Mouse (Mus musculus): Measurements from ENCODE around the gene Gdap1l1. TPM values are rescaled to one million over a fixed set of nuclear protein-coding genes. Genes with fewer than 3 reads are reported as not detected.
A peak's percentile ranks its signal among the peaks of the same experiment; 100 is the strongest.

Gene Gdap1l1
- polyA plus RNA-seq, 1 experiment = 0.31 TPM

GRCm38 (mm10) chr2:163422895-163423660, 15.2 kb upstream of the Gdap1l1 start:
- H3K27ac ChIP-seq (ENCODE audit: insufficient read depth, low read depth, low read length) = 0 out of 2 replicates have a peak overlapping the region, but pooled peaks have one; percentile 22
- peak; percentile 87 for DNase-seq
- no peaks in the 10 kb centered on the region for H3K27me3 ChIP-seq (replicated peaks; ENCODE audit: control insufficient read depth, insufficient read depth, low read length)
- H3K4me1 ChIP-seq (ENCODE audit: control insufficient read depth, insufficient read depth, low read length) = peaks cover 16% of the 10 kb centered on the region; the same call in 1 of the 2 replicates
- H3K36me3 ChIP-seq (ENCODE audit: control insufficient read depth, insufficient read depth, low read length) = no peaks in the 10 kb centered on the region
- TF ChIP-seq CTCF (conservative IDR thresholded peaks at IDR 0.05; ENCODE audit: insufficient read depth, insufficient read length, low read depth, low read length) = no peak
- no peak for TF ChIP-seq POLR2A (IDR thresholded peaks at IDR 0.05; ENCODE audit: low read depth, low read length)
- H3K4me3 ChIP-seq (ENCODE audit: insufficient read depth, low read depth, low read length) = no peak overlapping the region
- 59% methylated on average over 9 of the region's 9 CpGs for WGBS

- no peak within 1 kb of the TSS for H3K27ac ChIP-seq (ENCODE audit: insufficient read depth, low read depth, low read length)
- TF ChIP-seq CTCF (conservative IDR thresholded peaks at IDR 0.05; ENCODE audit: insufficient read depth, insufficient read length, low read depth, low read length) = no peak
- TF ChIP-seq POLR2A (IDR thresholded peaks at IDR 0.05; ENCODE audit: low read depth, low read length) = no peak
- H3K27me3 ChIP-seq (replicated peaks; ENCODE audit: control insufficient read depth, insufficient read depth, low read length) = no peaks in the 10 kb centered on the region
- WGBS = 88% methylated on average over 6 of the region's 6 CpGs
- peaks cover 14% of the 10 kb centered on the region; the same call in 1 of the 2 replicates for H3K4me1 ChIP-seq (ENCODE audit: control insufficient read depth, insufficient read depth, low read length)
- DNase-seq = no peak
- no peak within 1 kb of the TSS for H3K4me3 ChIP-seq (ENCODE audit: insufficient read depth, low read depth, low read length)
- H3K36me3 ChIP-seq (ENCODE audit: control insufficient read depth, insufficient read depth, low read length) = no peaks in the 10 kb centered on the region
Observed at GRCm38 (mm10) chr2:163424597-163424996, 13.7 kb upstream of the Gdap1l1 start, which contains the start of gene Oser1. TSS of gene Oser1 (minus strand) at chr2:163424697.

GRCm38 (mm10) chr2:163428346-163429011, 9.8 kb upstream of the Gdap1l1 start:
- H3K27me3 ChIP-seq (replicated peaks; ENCODE audit: control insufficient read depth, insufficient read depth, low read length) = no peaks in the 10 kb centered on the region
- TF ChIP-seq POLR2A (IDR thresholded peaks at IDR 0.05; ENCODE audit: low read depth, low read length) = no peak
- TF ChIP-seq CTCF (conservative IDR thresholded peaks at IDR 0.05; ENCODE audit: insufficient read depth, insufficient read length, low read depth, low read length) = no peak
- 60% methylated on average over 4 of the region's 4 CpGs for WGBS
- no peaks in the 10 kb centered on the region for H3K36me3 ChIP-seq (ENCODE audit: control insufficient read depth, insufficient read depth, low read length)
- H3K27ac ChIP-seq (ENCODE audit: insufficient read depth, low read depth, low read length) = no peak overlapping the region
- no peak overlapping the region for H3K4me3 ChIP-seq (ENCODE audit: insufficient read depth, low read depth, low read length)
- H3K4me1 ChIP-seq (ENCODE audit: control insufficient read depth, insufficient read depth, low read length) = peaks cover 4% of the 10 kb centered on the region; the same call in 1 of the 2 replicates
- no peak for DNase-seq

DNA sequence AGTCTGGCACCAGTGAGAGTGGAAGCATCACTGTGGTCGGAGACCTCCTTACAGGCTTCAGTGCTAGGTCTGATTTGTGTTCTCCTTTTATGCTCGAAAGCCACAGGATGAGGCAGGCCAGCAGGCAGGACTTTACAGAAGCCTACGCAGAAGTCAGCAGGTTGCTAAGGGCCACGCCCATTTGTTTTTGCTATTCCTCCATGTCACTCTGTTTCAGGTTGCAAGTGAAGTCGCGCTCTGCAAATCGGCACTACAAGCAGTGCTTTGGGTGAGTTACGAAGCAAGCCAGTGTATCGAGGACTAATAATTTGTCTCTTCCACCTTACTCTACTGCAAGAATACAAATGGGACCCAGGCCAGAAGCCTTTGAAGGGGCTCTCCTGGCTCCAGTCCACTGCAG, 7.0 kb upstream of the Gdap1l1 start:
- no peak overlapping the region for H3K27ac ChIP-seq (ENCODE audit: insufficient read depth, low read depth, low read length)
- 79% methylated on average over 9 of the region's 9 CpGs for WGBS
- H3K36me3 ChIP-seq (ENCODE audit: control insufficient read depth, insufficient read depth, low read length) = no peaks in the 10 kb centered on the region
- no peak overlapping the region for H3K4me3 ChIP-seq (ENCODE audit: insufficient read depth, low read depth, low read length)
- no peaks in the 10 kb centered on the region for H3K27me3 ChIP-seq (replicated peaks; ENCODE audit: control insufficient read depth, insufficient read depth, low read length)
- TF ChIP-seq CTCF (conservative IDR thresholded peaks at IDR 0.05; ENCODE audit: insufficient read depth, insufficient read length, low read depth, low read length) (no peak), POLR2A (IDR thresholded peaks at IDR 0.05; ENCODE audit: low read depth, low read length) (no peak)
- no peaks in the 10 kb centered on the region for H3K4me1 ChIP-seq (ENCODE audit: control insufficient read depth, insufficient read depth, low read length)
- no peak for DNase-seq

GRCm38 (mm10) chr2:163433971-163434370, 4.3 kb upstream of the Gdap1l1 start:
- TF ChIP-seq POLR2A (IDR thresholded peaks at IDR 0.05; ENCODE audit: low read depth, low read length) = no peak
- no peak for TF ChIP-seq CTCF (conservative IDR thresholded peaks at IDR 0.05; ENCODE audit: insufficient read depth, insufficient read length, low read depth, low read length)
- Histone ChIP-seq H3K4me1 (ENCODE audit: control insufficient read depth, insufficient read depth, low read length) (no peaks in the 10 kb centered on the region), H3K27me3 (replicated peaks; ENCODE audit: control insufficient read depth, insufficient read depth, low read length) (no peaks in the 10 kb centered on the region), H3K27ac (ENCODE audit: insufficient read depth, low read depth, low read length) (no peak overlapping the region), H3K4me3 (ENCODE audit: insufficient read depth, low read depth, low read length) (no peak overlapping the region), H3K36me3 (ENCODE audit: control insufficient read depth, insufficient read depth, low read length) (no peaks in the 10 kb centered on the region)
- DNase-seq = no peak
- whole genome bisulfite sequencing = 27% methylated on average over 4 of the region's 4 CpGs

DNA sequence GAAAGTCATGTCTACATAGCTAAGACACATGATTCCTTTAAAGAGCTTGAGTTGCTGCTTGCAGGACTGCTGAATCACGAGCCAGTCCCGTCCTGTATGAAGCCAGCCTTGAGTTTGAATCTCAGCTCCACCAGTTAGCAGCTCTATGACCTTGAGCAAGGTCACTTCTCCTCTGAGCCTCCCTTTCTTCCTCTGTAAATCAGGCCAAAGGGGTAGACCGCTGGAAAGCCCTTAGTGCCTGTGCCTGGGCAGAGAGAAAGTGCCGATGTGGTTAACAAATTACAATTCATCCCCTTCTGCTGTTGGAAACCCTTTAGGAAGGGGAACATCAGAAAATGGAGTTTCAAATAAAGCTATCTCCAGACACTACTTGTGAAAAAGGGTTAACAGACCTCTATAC, 476 bp upstream of the Gdap1l1 start:
- Histone ChIP-seq H3K27me3 (replicated peaks; ENCODE audit: control insufficient read depth, insufficient read depth, low read length) (no peaks in the 10 kb centered on the region), H3K4me1 (ENCODE audit: control insufficient read depth, insufficient read depth, low read length) (no peaks in the 10 kb centered on the region), H3K27ac (ENCODE audit: insufficient read depth, low read depth, low read length) (no peak overlapping the region), H3K36me3 (ENCODE audit: control insufficient read depth, insufficient read depth, low read length) (no peaks in the 10 kb centered on the region), H3K4me3 (ENCODE audit: insufficient read depth, low read depth, low read length) (no peak overlapping the region)
- TF ChIP-seq POLR2A (IDR thresholded peaks at IDR 0.05; ENCODE audit: low read depth, low read length) (no peak), CTCF (conservative IDR thresholded peaks at IDR 0.05; ENCODE audit: insufficient read depth, insufficient read length, low read depth, low read length) (no peak)
- 47% methylated on average over 4 of the region's 4 CpGs for WGBS
- no peak for DNase-seq
